Mouse (Mus musculus) T-cell, adult 2 months (primary cell): Measurements from ENCODE around the gene Six5.

Experiments used
- DNase-seq: peaks from one replicate; pipeline ENCODE4 v3.0.0; 2022; ENCODE audit warnings: low spot score

Six5 gene

DNA sequence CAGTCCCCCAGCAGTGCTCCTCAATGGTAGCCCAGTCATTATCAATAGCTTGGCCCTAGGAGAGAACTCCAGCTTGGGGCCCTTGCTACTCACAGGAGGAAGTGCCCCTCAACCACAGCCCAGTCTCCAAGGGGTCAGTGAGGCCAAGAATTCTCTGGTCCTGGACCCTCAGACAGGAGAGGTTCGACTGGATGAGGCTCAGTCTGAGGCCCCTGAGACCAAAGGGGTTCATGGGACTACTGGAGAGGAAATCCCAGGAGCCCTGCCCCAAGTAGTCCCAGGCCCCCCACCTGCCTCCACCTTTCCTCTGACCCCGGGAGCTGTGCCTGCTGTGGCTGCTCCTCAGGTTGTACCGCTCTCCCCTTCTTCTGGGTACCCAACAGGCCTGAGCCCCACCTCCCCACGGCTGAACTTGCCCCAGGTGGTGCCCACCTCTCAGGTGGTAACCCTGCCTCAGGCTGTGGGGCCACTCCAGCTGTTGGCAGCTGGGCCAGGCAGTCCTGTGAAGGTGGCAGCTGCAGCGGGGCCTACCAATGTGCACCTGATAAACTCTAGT is 2.1 kb downstream of the Six5 start:
- no peak for DNase-seq

DNA sequence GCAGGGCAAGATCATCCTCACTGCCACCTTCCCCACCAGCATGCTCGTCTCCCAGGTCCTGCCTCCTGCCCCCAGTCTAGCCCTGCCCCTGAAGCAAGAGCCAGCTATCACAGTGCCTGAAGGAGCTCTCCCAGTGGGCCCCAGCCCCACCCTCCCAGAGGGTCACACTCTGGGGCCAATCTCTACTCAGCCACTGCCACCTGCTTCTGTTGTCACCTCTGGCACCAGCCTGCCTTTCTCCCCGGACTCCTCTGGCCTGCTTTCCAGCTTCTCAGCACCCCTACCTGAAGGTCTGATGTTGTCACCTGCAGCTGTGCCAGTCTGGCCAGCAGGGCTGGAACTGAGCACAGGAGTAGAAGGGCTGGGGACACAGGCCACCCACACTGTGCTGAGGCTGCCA is 2.8 kb downstream of the Six5 start:
- no peak for DNase-seq

GRCm38 (mm10) chr7:19097863-19098262 is 3.5 kb downstream of the Six5 start:
- DNase-seq = no peak

DNA sequence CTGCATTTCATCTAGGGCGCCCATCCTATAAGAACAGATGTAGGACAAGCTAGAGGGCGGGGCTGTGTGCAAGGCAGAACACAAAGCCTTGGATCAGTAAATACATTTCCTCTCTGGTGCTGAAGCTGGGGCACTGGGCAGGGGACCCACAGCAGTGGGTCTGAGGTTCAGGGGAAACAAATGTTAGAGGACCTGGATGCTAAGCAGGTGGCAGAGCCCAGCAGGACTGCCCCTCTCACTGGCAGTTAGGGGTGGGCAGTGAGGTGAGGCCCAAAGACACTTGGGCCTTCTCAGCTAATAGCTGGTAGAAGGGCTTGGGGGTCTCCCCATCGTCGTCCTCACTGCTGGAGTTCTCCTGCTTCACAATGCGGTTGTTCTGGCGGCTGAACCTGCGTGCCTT is 4.4 kb downstream of the Six5 start:
- no peak for DNase-seq

DNA sequence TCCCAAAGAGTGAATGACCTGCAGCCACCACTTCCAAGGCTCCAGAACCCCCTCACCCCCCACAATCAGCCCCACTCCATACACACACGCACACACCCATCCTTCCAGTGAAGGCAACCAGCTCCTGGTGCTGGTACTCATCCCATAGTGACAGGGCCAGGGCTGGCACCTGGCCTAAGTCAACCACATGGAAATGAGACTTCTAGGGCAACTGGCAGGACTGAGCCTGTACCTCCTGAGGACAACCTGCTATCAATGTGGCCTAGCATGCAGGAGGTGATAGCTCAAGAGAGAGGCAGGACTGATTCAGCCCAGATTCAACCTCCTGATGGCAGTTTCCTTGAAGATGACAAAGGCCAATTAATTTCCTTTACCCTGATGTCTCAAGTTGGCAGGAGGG is 5.9 kb downstream of the Six5 start:
- no peak for DNase-seq

GRCm38 (mm10) chr7:19103741-19104140 is 9.3 kb downstream of the Six5 start:
- DNase-seq = no peak

DNA sequence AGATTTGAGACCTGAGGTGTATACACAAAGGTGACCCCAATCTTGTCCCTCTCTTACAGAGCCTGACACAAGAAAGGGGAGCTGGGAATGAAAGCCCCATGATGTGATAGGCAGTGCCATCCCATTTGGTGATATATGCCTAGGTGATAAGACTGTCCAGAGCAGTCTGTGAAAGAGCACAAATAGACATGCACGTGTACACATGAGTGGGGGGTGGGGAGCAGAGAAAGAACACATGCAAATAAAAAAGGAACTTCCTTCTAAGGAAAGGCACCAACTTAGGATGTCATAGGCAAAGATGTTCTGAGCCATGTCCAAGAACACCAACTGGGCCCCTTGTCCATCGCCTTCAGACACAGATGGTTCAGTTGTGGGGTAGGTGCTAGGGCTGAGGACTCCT is 10.1 kb downstream of the Six5 start:
- DNase-seq = no peak

GRCm38 (mm10) chr7:19107436-19107835 is 13.0 kb downstream of the Six5 start:
- DNase-seq = no peak

- DNase-seq = no peak
Observed at GRCm38 (mm10) chr7:19109565-19109964, 15.2 kb downstream of the Six5 start.

GRCm38 (mm10) chr7:19118028-19118771 is 23.8 kb downstream of the Six5 start, which contains the start of gene Gm4969:
Gene Gm4969, minus strand, starts transcription at chr7:19118368.
- no peak for DNase-seq

GRCm38 (mm10) chr7:19119083-19119482 is 24.7 kb downstream of the Six5 start:
- no peak for DNase-seq

- peak; percentile 97 for DNase-seq
Observed at GRCm38 (mm10) chr7:19119631-19120429, 25.4 kb downstream of the Six5 start, which contains the start of gene Fbxo46. Gene Fbxo46, plus strand, starts transcription at chr7:19119859.

- DNase-seq = no peak
Observed at GRCm38 (mm10) chr7:19121686-19122085, 27.3 kb downstream of the Six5 start.

DNA sequence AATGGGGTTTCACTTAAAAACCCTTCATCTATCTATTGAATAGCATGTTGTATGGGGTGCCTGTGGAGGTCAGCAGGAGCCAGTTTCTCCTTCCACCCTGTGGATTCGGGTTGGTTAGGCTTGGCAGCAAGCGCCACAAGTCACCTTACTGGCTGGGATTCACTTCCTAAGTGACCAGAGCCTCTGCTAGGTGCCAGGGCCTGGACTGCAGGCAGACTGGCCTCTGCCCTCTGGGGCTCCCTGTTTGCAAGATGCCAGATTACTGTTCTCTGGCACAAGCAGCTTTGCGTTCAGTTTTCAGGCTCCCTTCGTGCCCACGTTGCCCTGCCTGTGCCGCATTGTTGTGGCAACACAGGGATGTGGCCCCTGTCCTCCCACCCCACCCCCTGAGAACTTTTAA is 30.3 kb downstream of the Six5 start:
- DNase-seq = no peak

DNA sequence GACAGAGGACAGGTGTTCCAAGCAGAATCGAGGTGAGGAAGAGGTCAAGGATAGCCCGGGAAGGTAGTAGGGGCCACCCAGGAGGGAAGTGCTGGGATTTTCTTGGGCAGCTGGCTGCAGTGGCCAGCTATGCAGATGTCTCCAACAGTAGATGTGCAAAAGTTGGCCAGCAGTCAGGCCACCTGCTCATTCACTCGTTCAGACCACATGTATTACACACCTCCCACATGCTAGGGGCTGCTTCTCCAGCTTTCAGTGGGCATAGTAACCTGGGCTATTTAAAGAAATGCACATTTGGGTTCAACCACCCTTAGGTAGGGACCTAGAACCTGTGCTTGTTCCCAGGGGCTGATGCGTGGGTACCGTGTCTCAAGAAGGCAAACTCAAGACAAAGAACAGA is 33.4 kb downstream of the Six5 start:
- no peak for DNase-seq

DNA sequence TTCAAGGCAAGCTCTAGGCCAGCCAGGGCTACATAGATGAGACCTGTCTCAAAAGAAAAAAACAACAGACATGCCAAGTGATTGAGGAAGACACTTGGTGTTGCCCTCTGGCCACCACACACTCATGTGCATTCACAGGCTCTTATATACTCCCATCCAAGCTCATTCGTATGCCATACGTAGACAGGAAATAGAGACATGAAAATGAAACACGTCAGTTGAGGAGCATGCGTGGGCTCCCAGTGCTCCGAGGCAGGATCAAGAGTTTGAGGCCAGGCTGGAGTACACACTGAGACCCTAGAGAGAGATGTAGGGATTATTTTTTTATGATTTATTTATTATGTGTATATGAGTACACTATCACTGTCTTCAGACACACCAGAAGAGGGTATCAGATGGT is 35.0 kb downstream of the Six5 start:
- no peak for DNase-seq

GRCm38 (mm10) chr7:19130657-19131056 is 36.3 kb downstream of the Six5 start:
- no peak for DNase-seq

- DNase-seq = peak; percentile 95
Observed at GRCm38 (mm10) chr7:19131324-19131848, 37.0 kb downstream of the Six5 start.

DNA sequence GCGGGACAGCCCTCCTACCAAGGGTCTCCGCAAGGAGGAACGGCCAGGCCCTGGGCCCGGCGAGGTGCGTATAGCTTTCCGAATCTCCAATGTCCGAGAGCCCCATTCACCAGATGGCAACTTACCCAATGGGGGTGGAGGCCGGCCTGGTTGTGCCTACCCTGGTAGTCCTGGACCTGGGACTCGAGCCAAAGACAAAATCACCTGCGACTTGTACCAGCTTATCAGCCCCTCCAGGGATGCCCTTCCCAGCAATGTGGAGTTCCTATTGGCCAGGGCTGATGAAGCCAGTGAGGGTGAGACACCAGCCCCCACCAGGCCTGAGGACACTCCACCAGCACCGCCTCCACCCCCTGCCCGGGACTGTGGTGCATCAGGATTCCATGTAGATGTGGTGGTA is 41.8 kb downstream of the Six5 start:
- no peak for DNase-seq

DNA sequence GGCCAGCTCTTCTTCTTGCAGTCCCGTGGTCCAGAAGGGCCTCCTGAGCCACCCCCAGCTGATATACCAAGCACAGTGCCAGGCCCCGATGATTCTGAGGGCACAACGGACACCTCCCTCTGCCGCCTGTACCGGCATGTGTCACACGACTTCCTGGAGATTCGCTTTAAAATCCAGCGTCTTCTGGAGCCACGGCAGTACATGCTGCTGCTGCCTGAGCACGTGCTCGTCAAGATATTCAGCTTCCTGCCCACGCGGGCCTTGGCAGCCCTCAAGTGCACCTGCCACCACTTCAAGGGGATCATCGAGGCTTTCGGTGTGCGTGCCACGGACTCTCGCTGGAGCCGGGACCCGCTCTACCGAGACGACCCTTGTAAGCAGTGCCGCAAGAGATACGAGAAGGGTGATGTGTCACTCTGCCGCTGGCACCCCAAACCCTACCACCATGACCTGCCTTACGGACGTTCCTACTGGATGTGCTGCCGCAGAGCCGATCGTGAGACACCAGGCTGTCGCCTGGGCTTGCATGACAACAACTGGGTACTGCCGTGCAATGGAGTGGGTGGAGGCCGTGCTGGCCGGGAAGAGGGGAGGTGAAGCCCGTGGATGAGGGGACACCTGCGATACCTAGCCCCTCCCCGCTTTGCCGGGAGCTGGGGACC is 42.4 kb downstream of the Six5 start:
- DNase-seq = no peak

DNA sequence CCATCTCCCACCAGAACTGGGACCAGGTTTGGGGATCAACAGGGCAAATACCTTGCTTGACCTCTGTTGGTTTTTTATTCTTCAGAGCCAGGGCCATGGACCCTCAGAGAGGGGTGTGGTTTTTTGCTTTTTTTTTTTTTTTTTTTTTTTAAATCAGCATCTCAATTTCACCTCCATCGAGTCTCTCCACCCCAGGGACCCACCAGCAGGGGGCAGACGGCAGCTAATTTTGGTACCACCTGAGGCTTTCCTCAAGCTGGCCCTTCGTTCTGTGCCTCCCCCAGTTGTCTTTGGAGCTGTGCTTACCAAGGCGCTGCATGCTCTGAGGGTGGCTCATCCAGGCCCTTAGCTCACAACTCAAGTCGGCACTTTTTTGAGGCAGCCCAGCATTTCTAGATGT is 43.0 kb downstream of the Six5 start:
- DNase-seq = peak; percentile 65

GRCm38 (mm10) chr7:19146793-19147192 is 52.4 kb downstream of the Six5 start:
- DNase-seq = no peak
